Mouse (Mus musculus): Measurements from ENCODE around the gene 1700014D04Rik. TPM values are rescaled to one million over a fixed set of nuclear protein-coding genes. Genes with fewer than 3 reads are reported as not detected.

1700014D04Rik gene
- polyA plus RNA-seq, 1 experiment from 2014 or later: not detected

GRCm38 (mm10) chr13:59770164-59770562 lies 23.6 kb upstream of the 1700014D04Rik start:
- peaks cover 54% of the 10 kb centered on the region for H3K4me1 ChIP-seq (ENCODE audit: control insufficient read depth, low read depth, low read length)
- under 1% methylated on average over 28 of the region's 28 CpGs for WGBS (ENCODE audit: insufficient replicate concordance)
- peak overlapping the region; percentile 100 for H3K27ac ChIP-seq (ENCODE audit: low read length)
- H3K4me2 ChIP-seq (ENCODE audit: low read depth, low read length): peak overlapping the region; percentile 94
- peaks cover 36% of the 10 kb centered on the region for H3K36me3 ChIP-seq (ENCODE audit: control insufficient read depth, insufficient read depth)
- peak overlapping the region; percentile 89 for H3K9ac ChIP-seq (ENCODE audit: low read depth, low read length)
- ATAC-seq (ENCODE audit: low read depth): peak; percentile 81
- H3K9me3 ChIP-seq (replicated peaks; ENCODE audit: control insufficient read depth, low read length): no peaks in the 10 kb centered on the region
- peak overlapping the region; percentile 94 for H3K4me3 ChIP-seq (ENCODE audit: low read depth, low read length)
- no peaks in the 10 kb centered on the region for H3K27me3 ChIP-seq (ENCODE audit: control insufficient read depth, insufficient read depth, low read depth, low read length)

- H3K9me3 ChIP-seq (replicated peaks; ENCODE audit: control insufficient read depth, low read length): no peaks in the 10 kb centered on the region
- ATAC-seq (ENCODE audit: low read depth): peak; percentile 92
- H3K4me3 ChIP-seq (ENCODE audit: low read depth, low read length): peak within 1 kb of the TSS; percentile 94
- peak within 1 kb of the TSS; percentile 99 for H3K9ac ChIP-seq (ENCODE audit: low read depth, low read length)
- under 1% methylated on average over 89 of the region's 91 CpGs for WGBS (ENCODE audit: insufficient replicate concordance)
- peak within 1 kb of the TSS; percentile 100 for H3K27ac ChIP-seq (ENCODE audit: low read length)
- H3K4me1 ChIP-seq (ENCODE audit: control insufficient read depth, low read depth, low read length): peaks cover 54% of the 10 kb centered on the region
- H3K4me2 ChIP-seq (ENCODE audit: low read depth, low read length): peak within 1 kb of the TSS; percentile 94
- no peaks in the 10 kb centered on the region for H3K27me3 ChIP-seq (ENCODE audit: control insufficient read depth, insufficient read depth, low read depth, low read length)
- H3K36me3 ChIP-seq (ENCODE audit: control insufficient read depth, insufficient read depth): peaks cover 30% of the 10 kb centered on the region
Observed at GRCm38 (mm10) chr13:59769296-59770163, 23.0 kb upstream of the 1700014D04Rik start, which contains the start of gene Isca1. Gene Isca1 (minus strand): TSS chr13:59769810.

- peaks cover 28% of the 10 kb centered on the region for H3K36me3 ChIP-seq (ENCODE audit: control insufficient read depth, insufficient read depth)
- ATAC-seq (ENCODE audit: low read depth): no peak
- peaks cover 60% of the 10 kb centered on the region for H3K4me1 ChIP-seq (ENCODE audit: control insufficient read depth, low read depth, low read length)
- H3K9ac ChIP-seq (ENCODE audit: low read depth, low read length): peak overlapping the region; percentile 99
- peak overlapping the region; percentile 74 for H3K4me2 ChIP-seq (ENCODE audit: low read depth, low read length)
- H3K4me3 ChIP-seq (ENCODE audit: low read depth, low read length): peak overlapping the region; percentile 94
- WGBS (ENCODE audit: insufficient replicate concordance): 14% methylated on average over 13 of the region's 13 CpGs
- peak overlapping the region; percentile 100 for H3K27ac ChIP-seq (ENCODE audit: low read length)
- no peaks in the 10 kb centered on the region for H3K27me3 ChIP-seq (ENCODE audit: control insufficient read depth, insufficient read depth, low read depth, low read length)
- H3K9me3 ChIP-seq (replicated peaks; ENCODE audit: control insufficient read depth, low read length): no peaks in the 10 kb centered on the region
Observed at GRCm38 (mm10) chr13:59768531-59768930, 22.0 kb upstream of the 1700014D04Rik start.

GRCm38 (mm10) chr13:59766786-59767515 lies 20.4 kb upstream of the 1700014D04Rik start:
- 59% methylated on average over 11 of the region's 11 CpGs for WGBS (ENCODE audit: insufficient replicate concordance)
- peak overlapping the region; percentile 94 for H3K4me3 ChIP-seq (ENCODE audit: low read depth, low read length)
- peak overlapping the region; percentile 99 for H3K9ac ChIP-seq (ENCODE audit: low read depth, low read length)
- H3K36me3 ChIP-seq (ENCODE audit: control insufficient read depth, insufficient read depth): peaks cover 26% of the 10 kb centered on the region
- no peak for ATAC-seq (ENCODE audit: low read depth)
- peak overlapping the region; percentile 74 for H3K4me2 ChIP-seq (ENCODE audit: low read depth, low read length)
- no peaks in the 10 kb centered on the region for H3K9me3 ChIP-seq (replicated peaks; ENCODE audit: control insufficient read depth, low read length)
- H3K4me1 ChIP-seq (ENCODE audit: control insufficient read depth, low read depth, low read length): peaks cover 63% of the 10 kb centered on the region
- no peaks in the 10 kb centered on the region for H3K27me3 ChIP-seq (ENCODE audit: control insufficient read depth, insufficient read depth, low read depth, low read length)
- peak overlapping the region; percentile 100 for H3K27ac ChIP-seq (ENCODE audit: low read length)

GRCm38 (mm10) chr13:59762791-59763190 lies 16.2 kb upstream of the 1700014D04Rik start:
- peak overlapping the region; percentile 81 for H3K27ac ChIP-seq (ENCODE audit: low read length)
- peak; percentile 73 for ATAC-seq (ENCODE audit: low read depth)
- peaks cover 47% of the 10 kb centered on the region for H3K4me1 ChIP-seq (ENCODE audit: control insufficient read depth, low read depth, low read length)
- H3K9me3 ChIP-seq (replicated peaks; ENCODE audit: control insufficient read depth, low read length): no peaks in the 10 kb centered on the region
- H3K4me2 ChIP-seq (ENCODE audit: low read depth, low read length): peak overlapping the region; percentile 49
- H3K4me3 ChIP-seq (ENCODE audit: low read depth, low read length): peak overlapping the region; percentile 14
- 42% methylated on average over 7 of the region's 7 CpGs for WGBS (ENCODE audit: insufficient replicate concordance)
- peaks cover 65% of the 10 kb centered on the region for H3K36me3 ChIP-seq (ENCODE audit: control insufficient read depth, insufficient read depth)
- no peaks in the 10 kb centered on the region for H3K27me3 ChIP-seq (ENCODE audit: control insufficient read depth, insufficient read depth, low read depth, low read length)
- peak overlapping the region; percentile 18 for H3K9ac ChIP-seq (ENCODE audit: low read depth, low read length)

- H3K36me3 ChIP-seq (ENCODE audit: control insufficient read depth, insufficient read depth): peaks cover 67% of the 10 kb centered on the region
- H3K9me3 ChIP-seq (replicated peaks; ENCODE audit: control insufficient read depth, low read length): no peaks in the 10 kb centered on the region
- no peak overlapping the region for H3K9ac ChIP-seq (ENCODE audit: low read depth, low read length)
- H3K27me3 ChIP-seq (ENCODE audit: control insufficient read depth, insufficient read depth, low read depth, low read length): no peaks in the 10 kb centered on the region
- 93% methylated on average over 7 of the region's 7 CpGs for WGBS (ENCODE audit: insufficient replicate concordance)
- peak; percentile 57 for ATAC-seq (ENCODE audit: low read depth)
- peaks cover under 1% of the 10 kb centered on the region; the same call in 1 of the 2 replicates for H3K4me1 ChIP-seq (ENCODE audit: control insufficient read depth, low read depth, low read length)
- no peak overlapping the region for H3K4me3 ChIP-seq (ENCODE audit: low read depth, low read length)
- H3K4me2 ChIP-seq (ENCODE audit: low read depth, low read length): no peak overlapping the region
- no peak overlapping the region for H3K27ac ChIP-seq (ENCODE audit: low read length)
Observed at GRCm38 (mm10) chr13:59756906-59757305, 10.4 kb upstream of the 1700014D04Rik start.

- Histone ChIP-seq H3K4me1 (ENCODE audit: control insufficient read depth, low read depth, low read length) (no peaks in the 10 kb centered on the region), H3K9ac (ENCODE audit: low read depth, low read length) (no peak overlapping the region)
Observed at GRCm38 (mm10) chr13:59750310-59750709, 3.8 kb upstream of the 1700014D04Rik start.

GRCm38 (mm10) chr13:59746164-59746563 lies 388 bp downstream of the 1700014D04Rik start:
- no peaks in the 10 kb centered on the region for H3K9me3 ChIP-seq (replicated peaks; ENCODE audit: control insufficient read depth, low read length)
- no peaks in the 10 kb centered on the region; the same call in 1 of the 2 replicates for H3K4me1 ChIP-seq (ENCODE audit: control insufficient read depth, low read depth, low read length)
- ATAC-seq (ENCODE audit: low read depth): no peak
- no peak overlapping the region for H3K4me3 ChIP-seq (ENCODE audit: low read depth, low read length)
- H3K4me2 ChIP-seq (ENCODE audit: low read depth, low read length): no peak overlapping the region
- no peaks in the 10 kb centered on the region for H3K27me3 ChIP-seq (ENCODE audit: control insufficient read depth, insufficient read depth, low read depth, low read length)
- H3K27ac ChIP-seq (ENCODE audit: low read length): no peak overlapping the region
- WGBS (ENCODE audit: insufficient replicate concordance): 72% methylated on average over 6 of the region's 6 CpGs
- no peak overlapping the region for H3K9ac ChIP-seq (ENCODE audit: low read depth, low read length)
- no peaks in the 10 kb centered on the region for H3K36me3 ChIP-seq (ENCODE audit: control insufficient read depth, insufficient read depth)

More at GRCm38 (mm10) chr13:59750310-59750709, 3.8 kb upstream of the 1700014D04Rik start:
- Histone ChIP-seq H3K27me3 (ENCODE audit: control insufficient read depth, insufficient read depth, low read depth, low read length) (no peaks in the 10 kb centered on the region), H3K9me3 (replicated peaks; ENCODE audit: control insufficient read depth, low read length) (no peaks in the 10 kb centered on the region), H3K4me3 (ENCODE audit: low read depth, low read length) (no peak overlapping the region), H3K36me3 (ENCODE audit: control insufficient read depth, insufficient read depth) (peaks cover 15% of the 10 kb centered on the region), H3K4me2 (ENCODE audit: low read depth, low read length) (no peak overlapping the region), H3K27ac (ENCODE audit: low read length) (no peak overlapping the region)
- ATAC-seq (ENCODE audit: low read depth): no peak
- WGBS (ENCODE audit: insufficient replicate concordance): 62% methylated on average over 12 of the region's 12 CpGs
